Mouse (Mus musculus) layer of hippocampus, adult 9-10 months (tissue): ENCODE data around the gene Rhebl1.
"Not testable (repeated sequence)": the region's sequence is repeated elsewhere in the genome, so short reads cannot be mapped to it uniquely, and the experiment has no call there.

Experiments
- DNase-seq: peaks from one replicate; pipeline ENCODE4 v3.0.0; 2022; ENCODE audit warnings: low spot score

The Rhebl1 gene

GRCm38 (mm10) chr15:98893940-98894745 lies at the start of gene Rhebl1:
Rhebl1 (minus strand) TSS chr15:98894540.
- DNase-seq: no peak

- no peak for DNase-seq
Measured at GRCm38 (mm10) chr15:98943133-98943532, 48.8 kb upstream of the Rhebl1 start.

GRCm38 (mm10) chr15:98942081-98942480 lies 47.7 kb upstream of the Rhebl1 start:
- no peak for DNase-seq

GRCm38 (mm10) chr15:98941539-98941938 lies 47.2 kb upstream of the Rhebl1 start:
- DNase-seq: no peak

- no peak for DNase-seq
Measured at GRCm38 (mm10) chr15:98940816-98941215, 46.5 kb upstream of the Rhebl1 start.

- DNase-seq: peak; percentile 78
Measured at GRCm38 (mm10) chr15:98934217-98934839, 40.0 kb upstream of the Rhebl1 start, which contains the start of gene Tuba1b. Tuba1b (minus strand) TSS chr15:98934565.

GRCm38 (mm10) chr15:98933833-98934216 lies 39.5 kb upstream of the Rhebl1 start:
- peak; percentile 85 for DNase-seq

- not testable (repeated sequence) for DNase-seq
Measured at GRCm38 (mm10) chr15:98933004-98933671, 38.8 kb upstream of the Rhebl1 start.

- DNase-seq: no peak
Measured at GRCm38 (mm10) chr15:98930998-98931397, 36.7 kb upstream of the Rhebl1 start.

GRCm38 (mm10) chr15:98930017-98930734 lies 35.8 kb upstream of the Rhebl1 start:
- DNase-seq: no peak

- no peak for DNase-seq
Measured at GRCm38 (mm10) chr15:98928598-98929240, 34.4 kb upstream of the Rhebl1 start.

GRCm38 (mm10) chr15:98927566-98927965 lies 33.2 kb upstream of the Rhebl1 start:
- no peak for DNase-seq

GRCm38 (mm10) chr15:98924682-98925081 lies 30.3 kb upstream of the Rhebl1 start:
- DNase-seq: no peak

- no peak for DNase-seq
Measured at GRCm38 (mm10) chr15:98923031-98923537, 28.7 kb upstream of the Rhebl1 start.

GRCm38 (mm10) chr15:98922581-98922980 lies 28.2 kb upstream of the Rhebl1 start:
- DNase-seq: no peak

GRCm38 (mm10) chr15:98921510-98921909 lies 27.2 kb upstream of the Rhebl1 start:
- DNase-seq: no peak

GRCm38 (mm10) chr15:98918499-98918895 lies 24.2 kb upstream of the Rhebl1 start:
- DNase-seq: not testable (repeated sequence)

GRCm38 (mm10) chr15:98917538-98918498 lies 23.5 kb upstream of the Rhebl1 start, which contains the start of gene Lmbr1l:
Lmbr1l (minus strand) TSS chr15:98918231.
- peak; percentile 97 for DNase-seq

GRCm38 (mm10) chr15:98917091-98917490 lies 22.8 kb upstream of the Rhebl1 start:
- no peak for DNase-seq

GRCm38 (mm10) chr15:98916016-98916415 lies 21.7 kb upstream of the Rhebl1 start:
- DNase-seq: no peak
